Mouse (Mus musculus): ENCODE results near the gene Nfkb1.

Gene Nfkb1

DNA sequence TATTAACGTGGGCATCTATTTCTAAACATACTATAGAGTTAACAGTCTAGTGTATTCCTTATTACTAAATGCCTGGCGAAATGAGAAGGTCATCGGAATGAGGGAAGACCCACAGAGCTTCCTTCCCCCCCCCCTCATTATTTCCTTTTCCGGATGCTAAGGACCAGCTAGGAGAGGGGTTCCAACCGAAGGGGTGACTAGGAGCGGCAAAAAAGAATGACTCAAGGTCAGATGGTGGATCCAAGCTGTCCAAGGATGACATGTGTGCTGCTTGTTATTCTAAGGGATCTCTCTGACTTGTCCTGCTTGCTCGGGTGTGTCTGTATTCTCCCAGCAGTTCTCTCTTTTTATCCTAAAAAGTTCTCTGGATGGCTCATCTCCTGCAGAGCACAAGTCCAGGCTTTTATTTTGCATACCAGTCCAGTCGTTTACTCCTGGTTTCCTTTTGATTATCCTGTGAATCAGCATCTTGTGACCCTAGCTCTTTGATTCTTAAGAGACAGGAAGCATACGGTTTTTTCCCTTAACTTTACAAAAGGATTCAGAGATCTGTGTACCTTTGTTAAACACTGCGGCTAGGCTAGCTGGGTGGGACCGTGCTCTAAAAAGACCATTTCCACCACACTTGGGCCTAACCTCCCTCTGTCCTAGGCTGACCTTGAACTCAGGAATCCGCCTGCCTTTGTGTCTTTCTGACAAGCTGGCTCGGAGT, 145.0 kb downstream of the Nfkb1 start:
- no peak for DNase-seq (ENCODE audit: low spot score in 2 of 2)

Measured in spleen, postnatal 36 days (tissue).